22 mouse cellular contexts compared by ENCODE assay signal in the genomic region with DNA sequence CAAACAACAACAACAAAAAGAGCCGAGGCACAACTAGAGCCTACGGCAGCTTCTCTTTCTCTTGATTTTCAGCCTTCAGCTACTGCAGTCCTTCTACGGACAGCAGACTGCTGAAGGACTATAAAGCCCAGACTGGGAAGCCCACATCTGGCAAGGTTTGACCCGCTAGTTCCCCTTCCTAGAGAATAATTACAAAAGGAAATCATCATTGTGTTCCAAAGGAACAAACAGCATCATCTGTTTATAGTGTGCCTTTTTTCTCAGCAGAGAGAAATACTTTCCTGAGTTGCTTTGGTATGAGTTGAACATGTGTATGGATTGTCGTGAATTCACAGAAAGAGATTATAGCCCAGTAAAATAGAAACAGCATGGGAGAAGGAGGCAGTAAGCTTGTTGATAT. TPM values are rescaled to one million over a fixed set of nuclear protein-coding genes. Genes with fewer than 3 reads are reported as not detected.
"Had no signal": no experiment of that assay in that cellular context is flagged by ENCODE, and none has a peak within 500 bp of the region (broad histone marks: within the 10 kb centered on the region; RNA-seq: fewer than 3 reads in every experiment).

No protein-coding gene starts in this region.

- DNase-seq: lung, adult 2 months; lung, postnatal 10 days; lung, postnatal 36 days; midbrain, embryonic 14.5 days; retina, postnatal 1 day; right cerebral cortex, adult 18-20 months; right cerebral cortex, postnatal 25 days; right cerebral cortex, postnatal 4 days; spleen, adult 18-20 months; thymus, adult 18-20 months; thymus, postnatal 14 days; thymus, postnatal 36 days had no signal

- H3K4me1 ChIP-seq: liver, embryonic 12.5 days had no signal

- H3K27ac ChIP-seq: liver, embryonic 12.5 days; liver, embryonic 14.5 days; lung, embryonic 15.5 days; midbrain, embryonic 12.5 days; neural tube, embryonic 13.5 days; neural tube, embryonic 15.5 days had no signal

- H3K9ac ChIP-seq: liver, embryonic 12.5 days; liver, embryonic 14.5 days; lung, embryonic 15.5 days; midbrain, embryonic 12.5 days; neural tube, embryonic 13.5 days; neural tube, embryonic 15.5 days had no signal

- H3K36me3 ChIP-seq: liver, embryonic 12.5 days; lung, embryonic 15.5 days; neural tube, embryonic 13.5 days; neural tube, embryonic 15.5 days had no signal

- H3K9me3 ChIP-seq: liver, embryonic 12.5 days; lung, embryonic 15.5 days; midbrain, embryonic 12.5 days; neural tube, embryonic 13.5 days; neural tube, embryonic 15.5 days had no signal

- ATAC-seq: liver, embryonic 12.5 days had no signal

- H3K4me3 ChIP-seq: liver, embryonic 12.5 days; lung, embryonic 15.5 days; midbrain, embryonic 12.5 days; myocyte; neural tube, embryonic 13.5 days; neural tube, embryonic 15.5 days had no signal

- H3K27me3 ChIP-seq: liver, embryonic 12.5 days; lung, embryonic 15.5 days; neural tube, embryonic 13.5 days; neural tube, embryonic 15.5 days had no signal

- H3K4me2 ChIP-seq: liver, embryonic 12.5 days; lung, embryonic 15.5 days; midbrain, embryonic 12.5 days; neural tube, embryonic 13.5 days; neural tube, embryonic 15.5 days had no signal

RNA-seq across cellular contexts. Expression of a gene that starts 20.6 kb away (rescaled TPM):
- total RNA-seq: megakaryocyte, adult 5-6 weeks; megakaryocyte-erythroid progenitor cell, adult 5-6 weeks had no signal
- polyA plus RNA-seq: myocyte; stomach, embryonic 14.5 days had no signal

RNA-seq across cellular contexts. Expression of a gene that starts 32.1 kb away (rescaled TPM):
- total RNA-seq: megakaryocyte, adult 5-6 weeks; megakaryocyte-erythroid progenitor cell, adult 5-6 weeks had no signal
